Mouse (Mus musculus) stomach, postnatal 0 days (tissue): Measurements from ENCODE around the gene Crk. TPM values are rescaled to one million over a fixed set of nuclear protein-coding genes. Genes with fewer than 3 reads are reported as not detected.

Experiments
- ATAC-seq: fragments of 200-750 bp; cut with Nextera tagmentation; 2 replicates; pipeline ENCODE4 v1.8.0; 2017; ENCODE audit not compliant: low FRiP score, low TSS enrichment
- DNase-seq: peaks from one replicate; pipeline ENCODE4 v3.0.0-alpha.2; 2016; ENCODE audit warnings: low spot score
- H3K27ac ChIP-seq: fragments of 300-500 bp; sonication (generic); replicated peaks from 2 replicates; pipeline ENCODE4 v1.5.1; 2014; ENCODE audit warnings: mild to moderate bottlenecking, control low read depth
- H3K27me3 ChIP-seq: fragments of 300-500 bp; sonication (generic); 2 replicates; pipeline ENCODE4 v1.6.1; 2014; ENCODE audit warnings: low read length; ENCODE audit not compliant: control insufficient read depth, insufficient read depth
- H3K36me3 ChIP-seq: fragments of 300-500 bp; sonication (generic); 2 replicates; pipeline ENCODE4 v1.6.1; 2014; ENCODE audit warnings: low read length, mixed read lengths; ENCODE audit not compliant: control insufficient read depth, insufficient read depth
- H3K4me1 ChIP-seq: fragments of 300-500 bp; sonication (generic); replicated peaks from 2 replicates; pipeline ENCODE4 v1.6.1; 2014; ENCODE audit warnings: antibody characterized with exemption; ENCODE audit not compliant: control insufficient read depth, insufficient read depth
- H3K4me2 ChIP-seq: fragments of 300-500 bp; sonication (generic); replicated peaks from 2 replicates; pipeline ENCODE4 v1.6.1; 2014; ENCODE audit warnings: low read depth, mild to moderate bottlenecking, control low read depth, moderate library complexity
- H3K4me3 ChIP-seq: fragments of 300-500 bp; sonication (generic); 2 replicates; pipeline ENCODE4 v1.5.1; 2014; ENCODE audit warnings: low read depth, low read length, control low read depth
- H3K9ac ChIP-seq: fragments of 300-500 bp; sonication (generic); 2 replicates; pipeline ENCODE4 v1.6.1; 2014; ENCODE audit warnings: mild to moderate bottlenecking, low read length, control low read depth, mixed read lengths
- H3K9me3 ChIP-seq: fragments of 300-500 bp; sonication (generic); 2 replicates; pipeline ENCODE4 v1.6.1; 2016; ENCODE audit warnings: low read length; ENCODE audit not compliant: control insufficient read depth
- CTCF ChIP-seq: IDR thresholded peaks from 2 replicates; pipeline ENCODE4 v1.5.1; 2016; ENCODE audit warnings: antibody characterized with exemption, low read depth, mild to moderate bottlenecking, moderate library complexity
- EP300 ChIP-seq: optimal IDR thresholded peaks from 2 replicates; pipeline ENCODE3; 2016; ENCODE audit warnings: antibody characterized with exemption
- WGBS: fragments of 180-500 bp; shearing (Covaris S2); extraction: QIAGEN DNeasy Blood & Tissue Kit; methylation state at CpG from one replicate; pipeline ENCODE4 v1.1.7; 2014; 5-methylcytosine and 5-hydroxymethylcytosine counted together
- polyA plus RNA-seq: library from polyadenylated mRNA; unstranded; fragments of >200 nt; fragmentation: Nextera tagmentation; extraction: Ambion mirVana; gene quantifications from 2 replicates; pipeline ENCODE4 v1.2.1, GENCODE M21; 2015

Gene Crk
- polyA plus RNA-seq, 1 experiment from 2014 or later, result 68.8 TPM

GRCm38 (mm10) chr11:75634801-75635200 lies 44.3 kb upstream of the Crk start:
- no peak for ATAC-seq
- no peak for TF ChIP-seq EP300
- TF ChIP-seq CTCF, result no peak

GRCm38 (mm10) chr11:75635315-75635714 lies 43.7 kb upstream of the Crk start:
- Histone ChIP-seq H3K36me3 (0 out of 2 replicates have a peak, but pooled peaks cover 11% of the 10 kb centered on the region), H3K4me2 (no peak overlapping the region), H3K9me3 (no peaks in the 10 kb centered on the region), H3K9ac (no peak overlapping the region), H3K27me3 (no peaks in the 10 kb centered on the region), H3K4me3 (no peak overlapping the region), H3K27ac (peak overlapping the region; percentile 37), H3K4me1 (0 out of 2 replicates have a peak, but pooled peaks cover 5% of the 10 kb centered on the region)
- 54% methylated on average over 11 of the region's 11 CpGs for WGBS
- ATAC-seq (peak; percentile 16; the same call in 1 of the 2 replicates), DNase-seq (peak; percentile 51)
- TF ChIP-seq CTCF (0 out of 2 replicates have a peak, but pooled peaks have one; percentile 1), EP300 (no peak)

More at GRCm38 (mm10) chr11:75634801-75635200, 44.3 kb upstream of the Crk start:
- H3K4me2 ChIP-seq, result no peak overlapping the region
- no peaks in the 10 kb centered on the region for H3K27me3 ChIP-seq
- H3K9me3 ChIP-seq, result no peaks in the 10 kb centered on the region
- 0 out of 2 replicates have a peak, but pooled peaks cover 11% of the 10 kb centered on the region for H3K36me3 ChIP-seq
- DNase-seq, result no peak
- H3K9ac ChIP-seq, result no peak overlapping the region
- 61% methylated on average over 3 of the region's 3 CpGs for WGBS
- H3K27ac ChIP-seq, result peak overlapping the region; percentile 37
- H3K4me3 ChIP-seq, result no peak overlapping the region
- H3K4me1 ChIP-seq, result 0 out of 2 replicates have a peak, but pooled peaks cover 5% of the 10 kb centered on the region

- H3K4me2 ChIP-seq, result no peak overlapping the region
- ATAC-seq, result no peak
- 79% methylated on average over 5 of the region's 5 CpGs for WGBS
- 0 out of 2 replicates have a peak, but pooled peaks cover under 1% of the 10 kb centered on the region for H3K4me1 ChIP-seq
- no peak for DNase-seq
- TF ChIP-seq EP300, result no peak
- no peak for TF ChIP-seq CTCF
- H3K27ac ChIP-seq, result no peak overlapping the region
- H3K9me3 ChIP-seq, result no peaks in the 10 kb centered on the region
- 0 out of 2 replicates have a peak, but pooled peaks cover 5% of the 10 kb centered on the region for H3K36me3 ChIP-seq
- no peak overlapping the region for H3K4me3 ChIP-seq
- H3K27me3 ChIP-seq, result no peaks in the 10 kb centered on the region
- H3K9ac ChIP-seq, result no peak overlapping the region
Measured at GRCm38 (mm10) chr11:75643323-75643722, 35.7 kb upstream of the Crk start.

- Histone ChIP-seq H3K9me3 (no peaks in the 10 kb centered on the region), H3K4me3 (no peak overlapping the region), H3K4me1 (0 out of 2 replicates have a peak, but pooled peaks cover 2% of the 10 kb centered on the region), H3K36me3 (0 out of 2 replicates have a peak, but pooled peaks cover 2% of the 10 kb centered on the region), H3K27me3 (no peaks in the 10 kb centered on the region), H3K4me2 (no peak overlapping the region), H3K27ac (no peak overlapping the region), H3K9ac (no peak overlapping the region)
- ATAC-seq (no peak), DNase-seq (no peak)
- WGBS, result 75% methylated on average over 9 of the region's 9 CpGs
- TF ChIP-seq EP300, result no peak
- no peak for TF ChIP-seq CTCF
Measured at GRCm38 (mm10) chr11:75644684-75645083, 34.4 kb upstream of the Crk start.

- no peaks in the 10 kb centered on the region for H3K27me3 ChIP-seq
- no peak overlapping the region for H3K4me2 ChIP-seq
- 0 out of 2 replicates have a peak overlapping the region, but pooled peaks have one; percentile 18 for H3K9ac ChIP-seq
- H3K27ac ChIP-seq, result peak overlapping the region; percentile 81
- 40% methylated on average over 6 of the region's 6 CpGs for whole genome bisulfite sequencing
- no peak overlapping the region for H3K4me3 ChIP-seq
- 0 out of 2 replicates have a peak, but pooled peaks cover 2% of the 10 kb centered on the region for H3K4me1 ChIP-seq
- TF ChIP-seq EP300 (no peak), CTCF (no peak)
- peak; percentile 51 for DNase-seq
- peak; percentile 22; the same call in 1 of the 2 replicates for ATAC-seq
- H3K9me3 ChIP-seq, result no peaks in the 10 kb centered on the region
- H3K36me3 ChIP-seq, result 0 out of 2 replicates have a peak, but pooled peaks cover 2% of the 10 kb centered on the region
Measured at GRCm38 (mm10) chr11:75647681-75648211, 31.3 kb upstream of the Crk start.

GRCm38 (mm10) chr11:75649155-75649561 lies 29.9 kb upstream of the Crk start:
- no peaks in the 10 kb centered on the region for H3K9me3 ChIP-seq
- H3K4me1 ChIP-seq, result peaks cover 2% of the 10 kb centered on the region; the same call in 1 of the 2 replicates
- no peak overlapping the region for H3K4me3 ChIP-seq
- DNase-seq, result no peak
- ATAC-seq, result no peak
- H3K27ac ChIP-seq, result peak overlapping the region; percentile 69
- no peak for TF ChIP-seq CTCF
- no peak for TF ChIP-seq EP300
- 57% methylated on average over 4 of the region's 4 CpGs for WGBS
- no peak overlapping the region for H3K4me2 ChIP-seq
- no peaks in the 10 kb centered on the region for H3K27me3 ChIP-seq
- 0 out of 2 replicates have a peak, but pooled peaks cover 2% of the 10 kb centered on the region for H3K36me3 ChIP-seq
- H3K9ac ChIP-seq, result peak overlapping the region; percentile 27; the same call in 1 of the 2 replicates
